Mouse (Mus musculus): ENCODE data around the gene Btg3.

Gene Btg3

DNA sequence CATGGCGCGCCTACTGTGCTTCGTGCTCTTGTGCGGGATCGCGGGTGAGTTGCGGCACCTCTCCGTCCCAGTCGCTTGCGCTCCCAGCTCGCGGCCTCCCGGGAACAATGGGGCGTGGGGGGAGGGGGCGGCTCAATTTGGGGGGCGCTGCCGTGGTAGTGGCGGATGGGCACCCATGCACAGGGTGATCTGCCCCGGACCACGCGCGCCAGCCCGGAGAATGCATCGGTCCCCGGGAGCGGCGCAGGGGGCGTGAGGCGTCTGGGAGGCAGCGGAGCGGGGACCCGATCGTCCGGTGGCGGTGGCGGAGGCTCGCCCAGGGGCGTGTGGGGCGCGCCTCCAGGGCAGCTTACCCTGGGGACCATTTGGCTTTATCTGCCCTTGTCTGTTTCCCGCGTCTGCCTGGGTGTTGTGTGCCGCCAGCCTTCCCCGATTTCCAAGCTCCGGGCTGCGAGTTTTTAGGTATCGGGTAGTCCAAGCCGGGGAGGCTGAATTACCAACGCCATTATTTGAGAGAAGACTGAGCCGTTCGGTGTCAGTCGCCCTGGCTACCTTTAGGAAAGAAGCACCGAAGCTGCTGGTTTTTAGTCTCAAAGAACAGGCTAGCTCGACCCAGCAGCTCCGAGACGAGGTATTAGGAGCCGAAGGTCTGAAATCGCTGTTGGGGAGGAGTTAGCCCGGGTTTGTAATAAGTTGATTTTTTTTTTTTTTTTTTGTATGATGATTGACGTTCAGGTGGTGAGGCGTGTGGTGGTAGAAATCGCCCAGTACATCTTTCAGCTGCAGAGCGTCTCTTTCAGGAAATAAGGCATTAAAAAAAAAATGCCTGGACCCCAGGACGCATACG is 74.9 kb downstream of the Btg3 start:
- peak; percentile 32 to 49 for DNase-seq (ENCODE audit: low spot score in 2 of 2)

DNA sequence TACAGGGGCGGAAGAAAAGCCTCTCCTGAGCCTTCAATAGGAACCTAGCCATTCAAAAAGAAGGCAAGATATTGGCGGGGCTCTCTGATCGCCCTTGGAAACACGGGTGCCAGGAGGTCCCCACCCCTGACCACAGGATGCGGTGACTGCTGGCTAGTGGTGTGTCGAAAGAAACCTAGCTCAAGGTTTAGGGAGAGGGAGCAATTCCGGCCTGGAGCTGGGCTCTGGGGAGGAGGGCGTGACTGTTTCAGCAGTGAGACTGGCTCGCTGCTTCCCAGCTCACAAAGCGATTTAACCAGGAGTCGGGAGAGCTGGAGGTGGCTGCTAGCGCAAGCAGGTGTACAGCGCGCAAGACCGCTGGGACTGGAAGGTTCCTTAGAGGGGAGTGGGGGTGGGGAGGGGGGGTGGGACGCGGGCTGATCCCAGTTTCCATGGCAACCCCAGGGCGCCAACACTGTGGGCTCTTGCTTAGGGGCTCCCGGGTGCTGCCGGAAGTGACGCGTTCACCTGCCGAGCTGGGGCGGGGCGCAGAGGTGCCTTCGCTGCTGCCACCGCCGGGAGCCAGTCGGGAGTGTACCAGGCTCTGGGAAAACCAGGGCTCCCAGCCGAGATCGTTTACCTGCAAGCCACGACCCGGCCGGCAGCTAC is 75.7 kb downstream of the Btg3 start, which contains the start of gene Cxadr:
Gene Cxadr (plus strand): TSS at position 307 of the 648 bp plus-strand sequence.
- DNase-seq (ENCODE audit: low spot score in 2 of 2) = peak; percentile 81 to 83

DNA sequence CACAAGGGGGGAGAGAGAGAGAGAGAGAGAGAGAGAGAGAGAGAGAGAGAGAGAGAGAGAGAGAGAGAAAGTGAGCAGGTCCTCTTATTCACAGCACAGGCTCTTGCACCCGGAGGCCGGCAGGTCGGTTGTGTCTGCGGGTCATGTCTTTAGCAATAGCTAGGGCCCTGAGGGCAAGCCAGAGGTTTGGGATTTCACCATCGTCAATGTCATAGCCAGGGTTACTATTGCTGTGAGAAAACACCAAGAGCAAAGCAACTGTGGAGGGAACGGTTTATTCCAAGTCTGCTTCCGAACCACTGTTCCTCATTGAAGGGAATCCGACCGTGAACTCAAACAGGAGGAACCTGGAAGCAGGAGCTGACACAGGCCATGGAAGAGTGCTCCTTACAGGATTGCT is 80.9 kb downstream of the Btg3 start:
- DNase-seq (ENCODE audit: low spot score in 2 of 2) = no peak

DNA sequence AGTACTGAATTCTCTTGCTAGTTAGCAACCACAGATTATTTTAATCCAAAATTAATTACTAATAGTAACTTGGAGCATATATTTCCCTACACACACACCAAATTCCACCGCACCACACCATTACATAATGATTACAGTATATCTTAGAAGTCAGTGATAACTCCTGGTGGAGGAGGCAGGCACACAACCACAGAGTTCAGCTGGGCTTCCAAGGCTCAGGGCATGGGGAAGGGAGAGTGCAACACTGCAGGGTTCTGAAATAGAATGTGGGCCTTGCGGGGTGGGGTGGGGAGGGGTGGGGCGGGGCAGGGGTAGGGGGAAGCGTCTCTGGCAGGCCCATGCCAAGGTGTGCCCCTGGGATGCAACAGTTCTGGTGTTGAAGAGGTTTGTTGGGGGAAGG is 81.4 kb downstream of the Btg3 start:
- DNase-seq (ENCODE audit: low spot score in 2 of 2) = no peak

DNA sequence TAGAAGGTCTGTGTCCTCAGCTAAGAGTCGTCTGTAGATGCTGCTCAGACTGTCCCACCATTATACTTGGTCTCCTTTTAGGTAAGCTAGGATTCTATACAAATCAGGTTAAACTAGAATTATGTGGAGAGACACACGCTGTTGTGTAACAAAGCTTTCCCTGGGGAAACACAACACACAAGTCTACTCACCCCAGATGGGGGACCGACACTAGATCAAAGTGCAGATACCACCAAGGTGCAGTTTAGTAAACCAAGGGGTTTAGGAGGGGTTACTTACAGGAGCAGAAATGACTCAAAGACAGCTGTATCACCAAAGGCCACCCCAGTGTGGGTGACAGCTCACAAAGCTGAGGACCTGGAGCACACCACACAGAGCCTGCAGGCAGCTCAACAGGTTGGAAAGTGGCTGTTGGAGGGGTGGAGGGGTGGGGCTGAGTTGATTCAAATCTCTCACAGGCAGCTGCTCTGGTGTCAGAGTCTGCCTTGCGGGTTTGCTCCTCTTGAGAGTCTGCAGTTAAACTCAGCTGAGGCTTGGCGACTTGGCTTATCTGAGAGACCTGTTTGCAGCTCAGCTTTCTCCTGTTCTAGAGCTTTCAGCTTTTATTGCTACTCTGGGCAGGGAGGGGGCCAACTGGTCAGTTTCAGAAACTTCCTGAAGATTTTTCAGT is 82.3 kb downstream of the Btg3 start:
- no peak for DNase-seq (ENCODE audit: low spot score in 2 of 2)

DNA sequence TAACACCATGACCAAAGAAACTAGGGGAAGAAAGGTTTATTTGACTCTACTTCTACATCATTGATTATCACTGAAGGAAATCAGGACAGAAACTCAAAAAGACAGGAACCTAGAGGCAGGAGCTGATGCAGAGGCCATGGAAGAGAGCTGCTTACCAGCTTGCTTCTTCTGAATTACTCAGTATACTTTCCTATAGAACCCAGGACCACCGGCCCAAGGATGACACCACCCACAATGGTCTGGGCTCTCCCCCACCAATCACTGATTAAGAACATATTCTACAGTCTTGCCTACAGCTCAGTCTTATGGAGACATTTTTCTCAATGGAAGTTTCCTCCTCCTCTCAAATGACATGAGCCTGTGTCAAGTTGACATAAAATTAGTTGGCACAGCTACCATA is 82.9 kb downstream of the Btg3 start:
- no peak for DNase-seq (ENCODE audit: low spot score in 2 of 2)

DNA sequence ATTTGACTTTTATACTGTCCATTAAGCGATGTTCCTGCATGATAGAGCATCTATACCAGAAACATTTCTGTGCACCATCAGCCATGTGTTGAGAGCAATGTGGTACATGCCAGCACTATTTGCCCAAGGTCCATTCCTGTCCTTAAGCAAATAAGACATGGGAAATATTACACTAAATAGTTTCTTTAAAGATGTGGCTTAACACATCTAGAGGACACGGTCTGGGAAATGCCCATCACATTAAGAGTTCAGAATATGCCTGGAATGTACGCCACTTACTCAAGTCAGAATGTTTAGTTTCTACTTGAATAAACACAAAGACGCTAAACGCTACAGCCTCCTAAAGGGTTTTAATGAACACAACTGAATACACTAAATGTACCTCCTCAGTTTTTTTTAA is 93.8 kb downstream of the Btg3 start:
- no peak for DNase-seq (ENCODE audit: low spot score in 2 of 2)
